Mouse (Mus musculus): ENCODE data around the gene Casp6.

Gene Casp6

GRCm38 (mm10) chr3:129901271-129901809, at the start of gene Casp6:
Casp6 (plus strand) TSS chr3:129901425.
- peak; percentile 70 to 77 for DNase-seq (ENCODE audit: low spot score in 2 of 2)

GRCm38 (mm10) chr3:129862592-129862991, 38.6 kb upstream of the Casp6 start:
- DNase-seq (ENCODE audit: low spot score in 2 of 2) = no peak

- DNase-seq (ENCODE audit: low spot score in 2 of 2) = peak in 1 of 2 experiments; percentile 43
These were observed 37.5 kb upstream of the Casp6 start for GRCm38 (mm10) chr3:129863698-129864097.

GRCm38 (mm10) chr3:129877327-129877726, 23.9 kb upstream of the Casp6 start:
- no peak for DNase-seq (ENCODE audit: low spot score in 2 of 2)

GRCm38 (mm10) chr3:129878405-129879021, 22.7 kb upstream of the Casp6 start, which contains the start of gene Pla2g12a:
Pla2g12a (plus strand) TSS chr3:129878606.
- peak; percentile 94 to 95 for DNase-seq (ENCODE audit: low spot score in 2 of 2)

- peak; percentile 34 to 35 for DNase-seq (ENCODE audit: low spot score in 2 of 2)
These were observed 22.0 kb upstream of the Casp6 start for GRCm38 (mm10) chr3:129879131-129879757.

GRCm38 (mm10) chr3:129879913-129880312, 21.3 kb upstream of the Casp6 start:
- no peak for DNase-seq (ENCODE audit: low spot score in 2 of 2)

- no peak for DNase-seq (ENCODE audit: low spot score in 2 of 2)
These were observed 20.2 kb upstream of the Casp6 start for GRCm38 (mm10) chr3:129880925-129881593.

GRCm38 (mm10) chr3:129885577-129885976, 15.6 kb upstream of the Casp6 start:
- DNase-seq (ENCODE audit: low spot score in 2 of 2) = no peak

GRCm38 (mm10) chr3:129886430-129886829, 14.8 kb upstream of the Casp6 start:
- no peak for DNase-seq (ENCODE audit: low spot score in 2 of 2)

- no peak for DNase-seq (ENCODE audit: low spot score in 2 of 2)
These were observed 13.3 kb upstream of the Casp6 start for GRCm38 (mm10) chr3:129887779-129888517.

GRCm38 (mm10) chr3:129892003-129892402, 9.2 kb upstream of the Casp6 start:
- no peak for DNase-seq (ENCODE audit: low spot score in 2 of 2)

- DNase-seq (ENCODE audit: low spot score in 2 of 2) = no peak
These were observed 8.1 kb upstream of the Casp6 start for GRCm38 (mm10) chr3:129893143-129893542.

GRCm38 (mm10) chr3:129896591-129896990, 4.6 kb upstream of the Casp6 start:
- no peak for DNase-seq (ENCODE audit: low spot score in 2 of 2)

- no peak for DNase-seq (ENCODE audit: low spot score in 2 of 2)
These were observed 2.3 kb upstream of the Casp6 start for GRCm38 (mm10) chr3:129898886-129899285.

GRCm38 (mm10) chr3:129903369-129903768, 2.1 kb downstream of the Casp6 start:
- DNase-seq (ENCODE audit: low spot score in 2 of 2) = no peak

GRCm38 (mm10) chr3:129903866-129904265, 2.6 kb downstream of the Casp6 start:
- no peak for DNase-seq (ENCODE audit: low spot score in 2 of 2)

- no peak for DNase-seq (ENCODE audit: low spot score in 2 of 2)
These were observed 3.3 kb downstream of the Casp6 start for GRCm38 (mm10) chr3:129904381-129905132.

- DNase-seq (ENCODE audit: low spot score in 2 of 2) = no peak
These were observed 10.8 kb downstream of the Casp6 start for GRCm38 (mm10) chr3:129912025-129912424.

GRCm38 (mm10) chr3:129913241-129913640, 12.0 kb downstream of the Casp6 start:
- no peak for DNase-seq (ENCODE audit: low spot score in 2 of 2)

GRCm38 (mm10) chr3:129917424-129917823, 16.2 kb downstream of the Casp6 start:
- no peak for DNase-seq (ENCODE audit: low spot score in 2 of 2)

All from right cerebral cortex, postnatal 10 days (tissue).